Mouse (Mus musculus) kidney, embryonic 14.5 days (tissue): Measurements from ENCODE around the gene Ntsr2. TPM values are rescaled to one million over a fixed set of nuclear protein-coding genes. Genes with fewer than 3 reads are reported as not detected.

Experiments
- ATAC-seq: fragments of 200-750 bp; cut with Nextera tagmentation; 2 replicates; pipeline ENCODE4 v1.8.0; 2017; ENCODE audit warnings: moderate number of reproducible peaks, mild to moderate bottlenecking, moderate TSS enrichment, moderate library complexity; ENCODE audit not compliant: low FRiP score, low TSS enrichment
- H3K27ac ChIP-seq: fragments of 300-500 bp; sonication (generic); 2 replicates; pipeline ENCODE4 v1.5.1; 2014; ENCODE audit warnings: low read depth, mild to moderate bottlenecking, low read length, moderate library complexity, mixed read lengths
- H3K27me3 ChIP-seq: fragments of 300-500 bp; sonication (generic); 2 replicates; pipeline ENCODE4 v1.6.1; 2014; ENCODE audit warnings: mild to moderate bottlenecking, low read length; ENCODE audit not compliant: control insufficient read depth, insufficient read depth
- H3K36me3 ChIP-seq: fragments of 300-500 bp; sonication (generic); 2 replicates; pipeline ENCODE4 v1.6.1; 2014; ENCODE audit warnings: low read length, mixed read lengths; ENCODE audit not compliant: control insufficient read depth, insufficient read depth
- H3K4me1 ChIP-seq: fragments of 300-500 bp; sonication (generic); 2 replicates; pipeline ENCODE4 v1.6.1; 2014; ENCODE audit warnings: low read length, mixed read lengths; ENCODE audit not compliant: control insufficient read depth, insufficient read depth
- H3K4me2 ChIP-seq: fragments of 300-500 bp; sonication (generic); replicated peaks from 2 replicates; pipeline ENCODE4 v1.6.1; 2014; ENCODE audit warnings: low read depth, mild to moderate bottlenecking, low read length
- H3K4me3 ChIP-seq: fragments of 300-500 bp; sonication (generic); 2 replicates; pipeline ENCODE4 v1.5.1; 2014; ENCODE audit warnings: mild to moderate bottlenecking, low read length
- H3K9ac ChIP-seq: fragments of 300-500 bp; sonication (generic); 2 replicates; pipeline ENCODE4 v1.6.1; 2014; ENCODE audit warnings: low read depth, mild to moderate bottlenecking, low read length, moderate library complexity
- H3K9me3 ChIP-seq: fragments of 300-500 bp; sonication (generic); 2 replicates; pipeline ENCODE4 v1.6.1; 2016; ENCODE audit warnings: low read length; ENCODE audit not compliant: control insufficient read depth
- WGBS: fragments of 180-500 bp; shearing (Covaris S2); extraction: QIAGEN DNeasy Blood & Tissue Kit; methylation state at CpG from one replicate; pipeline ENCODE4 v1.1.7; 2014; 5-methylcytosine and 5-hydroxymethylcytosine counted together
- polyA plus RNA-seq: library from polyadenylated mRNA; unstranded; fragments of >200 nt; fragmentation: Nextera tagmentation; extraction: Ambion mirVana; gene quantifications from 2 replicates; pipeline ENCODE4 v1.2.1, GENCODE M21; 2014

Ntsr2 gene
- polyA plus RNA-seq, 1 experiment from 2014 or later, result 0.76 TPM

GRCm38 (mm10) chr12:16698691-16699090 lies 45.5 kb downstream of the Ntsr2 start:
- H3K36me3 ChIP-seq, result no peaks in the 10 kb centered on the region
- no peaks in the 10 kb centered on the region for H3K9me3 ChIP-seq
- no peak overlapping the region for H3K27ac ChIP-seq
- no peaks in the 10 kb centered on the region for H3K27me3 ChIP-seq
- WGBS, result 94% methylated on average over 1 of the region's 1 CpGs
- no peak for ATAC-seq
- H3K4me2 ChIP-seq, result no peak overlapping the region
- no peaks in the 10 kb centered on the region for H3K4me1 ChIP-seq
- no peak overlapping the region for H3K9ac ChIP-seq
- H3K4me3 ChIP-seq, result no peak overlapping the region

Other genes with a start within 250 kb of the Ntsr2 start
- gene Lpin1, start 42.4 kb upstream of the Ntsr2 start, polyA plus RNA-seq, result 3.5 and 6.1 TPM in 2 replicates
- 6.6 and 8.6 TPM in 2 replicates for gene Greb1, start 147.5 kb downstream of the Ntsr2 start, polyA plus RNA-seq
- 36.8 and 56.7 TPM in 2 replicates for gene E2f6, start 157.6 kb downstream of the Ntsr2 start, polyA plus RNA-seq
- 17.4 and 22.3 TPM in 2 replicates for gene Rock2, start 241.5 kb downstream of the Ntsr2 start, polyA plus RNA-seq